8 mouse cellular contexts compared by ENCODE assay signal in the genomic region with DNA sequence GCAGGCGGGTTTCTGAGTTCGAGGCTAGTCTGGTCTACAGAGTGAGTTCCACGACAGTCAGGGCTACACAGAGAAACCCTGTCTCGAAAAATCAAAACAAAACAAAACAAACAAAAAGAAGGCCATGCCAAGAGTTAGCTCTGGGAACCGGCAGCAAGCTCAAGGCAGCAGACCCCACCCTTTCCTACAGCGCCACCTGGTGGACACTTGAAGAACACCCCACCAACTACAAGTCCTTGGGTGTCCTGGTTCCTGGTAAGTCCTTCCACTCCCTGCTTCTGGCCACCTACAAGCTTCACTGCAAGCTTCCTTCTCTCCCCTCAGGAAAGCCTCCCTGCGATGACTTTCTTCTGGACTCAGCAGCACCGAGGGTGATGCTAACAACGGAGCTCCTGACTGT. TPM values are rescaled to one million over a fixed set of nuclear protein-coding genes. Genes with fewer than 3 reads are reported as not detected.
DNase-seq lines count a peak whose midpoint lies in the region; ATAC-seq and TF ChIP-seq lines count a peak whose summit lies in the region.

No protein-coding gene starts in this region.

- no peak overlapping the region for H3K9ac ChIP-seq in midbrain, embryonic 11.5 days (ENCODE audit: low read length)
- no peak overlapping the region for H3K9ac ChIP-seq in midbrain, embryonic 15.5 days
- H3K9ac ChIP-seq in intestine, embryonic 14.5 days (ENCODE audit: low read length): no peak overlapping the region

- ATAC-seq in midbrain, embryonic 11.5 days (ENCODE audit: low FRiP score): no peak
- ATAC-seq in midbrain, embryonic 15.5 days (replicated peaks): no peak
- no peak for ATAC-seq in intestine, embryonic 14.5 days (replicated peaks; ENCODE audit: low FRiP score, low TSS enrichment, low read depth)
- ATAC-seq in neutrophil, adult 5-6 weeks (ENCODE audit: extremely low read depth, insufficient number of reproducible peaks, low FRiP score, poor library complexity, severe bottlenecking): peak; percentile 74

- no peak for TF ChIP-seq POLR2A in thymus, adult 2 months (IDR thresholded peaks at IDR 0.05; ENCODE audit: control insufficient read depth, extremely low read depth, insufficient read depth, low read length, poor library complexity)

- intact Hi-C loops in left cerebral cortex, postnatal 4 days (cut with DNase I): loop anchor here (2.0 kb wide), 1 partner anchor 245 kb away; no protein-coding TSS in a partner anchor

- peaks cover 17% of the 10 kb centered on the region for H3K36me3 ChIP-seq in midbrain, embryonic 11.5 days (ENCODE audit: control insufficient read depth, insufficient read depth, low read length)
- peaks cover 43% of the 10 kb centered on the region for H3K36me3 ChIP-seq in midbrain, embryonic 15.5 days (replicated peaks)
- H3K36me3 ChIP-seq in intestine, embryonic 14.5 days (ENCODE audit: control insufficient read depth, insufficient read depth, low read length): peaks cover 86% of the 10 kb centered on the region
- H3K36me3 ChIP-seq in thymus, adult 2 months (ENCODE audit: control insufficient read depth, insufficient read depth, low read length): peaks cover 8% of the 10 kb centered on the region; the same call in 1 of the 2 replicates

- no peak overlapping the region for H3K27ac ChIP-seq in midbrain, embryonic 11.5 days (ENCODE audit: low read depth, low read length)
- no peak overlapping the region for H3K27ac ChIP-seq in midbrain, embryonic 15.5 days
- H3K27ac ChIP-seq in intestine, embryonic 14.5 days (ENCODE audit: low read depth): no peak overlapping the region
- no peak overlapping the region for H3K27ac ChIP-seq in thymus, adult 2 months (ENCODE audit: control insufficient read depth, insufficient read depth, low read length)

- 59% methylated on average over 9 of the region's 9 CpGs for WGBS in midbrain, embryonic 11.5 days
- WGBS in midbrain, embryonic 15.5 days: 63% methylated on average over 9 of the region's 9 CpGs
- WGBS in intestine, embryonic 14.5 days: 55% methylated on average over 9 of the region's 9 CpGs
- WGBS in thymus, adult 2 months: 65% methylated on average over 9 of the region's 9 CpGs

- H3K27me3 ChIP-seq in midbrain, embryonic 11.5 days (ENCODE audit: control insufficient read depth, insufficient read depth, low read length): no peaks in the 10 kb centered on the region
- no peaks in the 10 kb centered on the region for H3K27me3 ChIP-seq in midbrain, embryonic 15.5 days (replicated peaks)
- no peaks in the 10 kb centered on the region for H3K27me3 ChIP-seq in intestine, embryonic 14.5 days (replicated peaks; ENCODE audit: control insufficient read depth, insufficient read depth, low read length)
- H3K27me3 ChIP-seq in thymus, adult 2 months (ENCODE audit: control insufficient read depth, insufficient read depth, low read length): no peaks in the 10 kb centered on the region

- H3K9me3 ChIP-seq in midbrain, embryonic 11.5 days (ENCODE audit: control insufficient read depth, low read length): no peaks in the 10 kb centered on the region
- H3K9me3 ChIP-seq in midbrain, embryonic 15.5 days: no peaks in the 10 kb centered on the region
- no peaks in the 10 kb centered on the region for H3K9me3 ChIP-seq in intestine, embryonic 14.5 days (ENCODE audit: control insufficient read depth, low read length)

- H3K4me3 ChIP-seq in midbrain, embryonic 11.5 days (ENCODE audit: low read depth, low read length): no peak overlapping the region
- H3K4me3 ChIP-seq in midbrain, embryonic 15.5 days: no peak overlapping the region
- no peak overlapping the region for H3K4me3 ChIP-seq in intestine, embryonic 14.5 days (ENCODE audit: low read depth, low read length)
- H3K4me3 ChIP-seq in thymus, adult 2 months (ENCODE audit: control insufficient read depth, insufficient read depth, low read length): no peak overlapping the region

- peak; percentile 84 for TF ChIP-seq CTCF in thymus, adult 2 months (IDR thresholded peaks at IDR 0.05; ENCODE audit: borderline replicate concordance, control insufficient read depth, extremely low read depth, insufficient read depth, low read length, poor library complexity)

- DNase-seq in midbrain, embryonic 11.5 days (ENCODE audit: low spot score, missing footprints): peak; percentile 92
- peak; percentile 71 for DNase-seq in c-Kit-positive CD71-negative TER-119-negative erythroid progenitor cells, embryonic 14.5 days (ENCODE audit: low read depth)
- DNase-seq in frontal cortex, postnatal 36 days (ENCODE audit: low spot score in 2 of 2): peak; percentile 72 to 76
- DNase-seq in intestine, embryonic 14.5 days (ENCODE audit: low spot score): peak; percentile 79
- DNase-seq in left cerebral cortex, postnatal 4 days: peak; percentile 76
- DNase-seq in thymus, adult 2 months: peak; percentile 79

- no peak overlapping the region for H3K4me2 ChIP-seq in midbrain, embryonic 11.5 days
- H3K4me2 ChIP-seq in midbrain, embryonic 15.5 days: no peak overlapping the region
- no peak overlapping the region for H3K4me2 ChIP-seq in intestine, embryonic 14.5 days (ENCODE audit: low read length)

- H3K4me1 ChIP-seq in midbrain, embryonic 11.5 days (ENCODE audit: control insufficient read depth, insufficient read depth, low read length): no peaks in the 10 kb centered on the region
- H3K4me1 ChIP-seq in midbrain, embryonic 15.5 days: no peaks in the 10 kb centered on the region
- no peaks in the 10 kb centered on the region for H3K4me1 ChIP-seq in intestine, embryonic 14.5 days (replicated peaks; ENCODE audit: control insufficient read depth, insufficient read depth, low read length)
- H3K4me1 ChIP-seq in thymus, adult 2 months (replicated peaks; ENCODE audit: control insufficient read depth, insufficient read depth, low read length): peaks cover 28% of the 10 kb centered on the region

RNA-seq across cellular contexts. Expression of a gene that starts 12.6 kb away (rescaled TPM):
- polyA plus RNA-seq in midbrain, embryonic 11.5 days (2014; fragmentation: Nextera tagmentation; extraction: Ambion mirVana): 383 and 406 TPM in 2 replicates
- 365 and 370 TPM in 2 replicates for polyA plus RNA-seq in midbrain, embryonic 15.5 days (2015; fragmentation: Nextera tagmentation; extraction: Ambion mirVana)
- 482 and 487 TPM in 2 replicates for polyA plus RNA-seq in intestine, embryonic 14.5 days (2014; fragmentation: Nextera tagmentation; extraction: Ambion mirVana)
- 100 to 1,000 TPM; 207 to 213 TPM for total RNA-seq in left cerebral cortex, postnatal 4 days (2021)
- total RNA-seq in neutrophil, adult 5-6 weeks (2017): 111 and 114 TPM in 2 replicates
- 128 and 138 TPM in 2 replicates for polyA plus RNA-seq in thymus, adult 2 months (2012; rRNA removed)

RNA-seq across cellular contexts. Expression of a gene that starts 12.7 kb away (rescaled TPM):
- 0.18 and 0.30 TPM in 2 replicates for polyA plus RNA-seq in midbrain, embryonic 11.5 days (2014; fragmentation: Nextera tagmentation; extraction: Ambion mirVana)
- polyA plus RNA-seq in midbrain, embryonic 15.5 days (2015; fragmentation: Nextera tagmentation; extraction: Ambion mirVana): 0.30 and 0.36 TPM in 2 replicates
- polyA plus RNA-seq in intestine, embryonic 14.5 days (2014; fragmentation: Nextera tagmentation; extraction: Ambion mirVana): 1.3 and 1.4 TPM in 2 replicates
- total RNA-seq in left cerebral cortex, postnatal 4 days (2021): under 1 TPM in 1 of 2 experiments, not detected in 1; 0.24 TPM
- total RNA-seq in neutrophil, adult 5-6 weeks (2017): 0.23 TPM in 1 of 2 replicates, not detected in the other
- polyA plus RNA-seq in thymus, adult 2 months (2012; rRNA removed): 13.4 and 13.5 TPM in 2 replicates

RNA-seq across cellular contexts. Expression of a gene that starts 47.9 kb away (rescaled TPM):
- polyA plus RNA-seq in midbrain, embryonic 11.5 days (2014; fragmentation: Nextera tagmentation; extraction: Ambion mirVana): 29.5 and 29.7 TPM in 2 replicates
- 25.6 and 26.4 TPM in 2 replicates for polyA plus RNA-seq in midbrain, embryonic 15.5 days (2015; fragmentation: Nextera tagmentation; extraction: Ambion mirVana)
- 27.4 and 28.8 TPM in 2 replicates for polyA plus RNA-seq in intestine, embryonic 14.5 days (2014; fragmentation: Nextera tagmentation; extraction: Ambion mirVana)
- total RNA-seq in left cerebral cortex, postnatal 4 days (2021): 10 to 100 TPM; 18.1 to 18.8 TPM
- total RNA-seq in neutrophil, adult 5-6 weeks (2017): 5.2 and 6.3 TPM in 2 replicates
- 12.4 and 17.2 TPM in 2 replicates for polyA plus RNA-seq in thymus, adult 2 months (2012; rRNA removed)
